Comparison of ENCODE assay signal across 22 mouse cellular contexts in the genomic region with DNA sequence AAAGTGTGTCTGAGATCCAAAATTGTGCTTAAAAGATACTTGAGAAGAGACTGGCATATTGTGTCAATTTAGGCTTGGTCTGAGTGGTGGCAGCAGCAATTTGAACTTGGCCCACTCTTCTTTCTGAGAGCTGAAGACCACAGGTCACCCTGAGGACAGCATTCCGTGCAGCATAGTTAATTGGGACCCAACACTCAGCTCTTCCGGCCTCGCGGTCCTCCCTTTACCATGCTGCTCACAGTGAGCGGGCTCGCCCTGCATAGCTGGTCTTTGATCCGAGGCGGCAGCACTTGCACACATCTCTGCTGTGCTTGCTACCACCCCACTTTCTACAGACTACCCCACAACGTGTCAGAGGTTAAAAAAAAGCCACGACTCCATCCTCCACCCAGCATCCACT. TPM values are rescaled to one million over a fixed set of nuclear protein-coding genes. Genes with fewer than 3 reads are reported as not detected.
A peak's percentile ranks its signal among the peaks of the same experiment; 100 is the strongest.
DNase-seq lines count a peak whose midpoint lies in the region; ATAC-seq and TF ChIP-seq lines count a peak whose summit lies in the region.
"Had no signal": no experiment of that assay in that cellular context is flagged by ENCODE, and none has a peak within 500 bp of the region (broad histone marks: within the 10 kb centered on the region; RNA-seq: fewer than 3 reads in every experiment).

No protein-coding gene starts in this region.

- no peak overlapping the region for H3K4me2 ChIP-seq in liver, embryonic 12.5 days
- H3K4me2 ChIP-seq in limb, embryonic 14.5 days (replicated peaks; ENCODE audit: low read depth, low read length, severe bottlenecking), result no peak overlapping the region
- no peak overlapping the region for H3K4me2 ChIP-seq in forebrain, embryonic 15.5 days (replicated peaks)
- H3K4me2 ChIP-seq: embryonic facial prominence, embryonic 15.5 days; heart, embryonic 11.5 days; heart, embryonic 15.5 days; hindbrain, embryonic 14.5 days had no signal

- H3K27ac ChIP-seq in liver, embryonic 12.5 days, result peak overlapping the region; percentile 37; the same call in 1 of the 2 replicates
- peak overlapping the region; percentile 15; the same call in 1 of the 2 replicates for H3K27ac ChIP-seq in embryonic facial prominence, embryonic 10.5 days (replicated peaks)
- H3K27ac ChIP-seq in limb, embryonic 14.5 days (replicated peaks; ENCODE audit: low read depth, low read length), result no peak overlapping the region
- H3K27ac ChIP-seq in forebrain, embryonic 15.5 days (replicated peaks), result no peak overlapping the region
- H3K27ac ChIP-seq: embryonic facial prominence, embryonic 15.5 days; forebrain, embryonic 10.5 days; heart, adult 2 months; heart, embryonic 15.5 days; hindbrain, embryonic 10.5 days; hindbrain, embryonic 14.5 days had no signal

- peaks cover 83% of the 10 kb centered on the region for H3K36me3 ChIP-seq in liver, embryonic 12.5 days
- peaks cover 60% of the 10 kb centered on the region for H3K36me3 ChIP-seq in embryonic facial prominence, embryonic 10.5 days (replicated peaks)
- H3K36me3 ChIP-seq in limb, embryonic 14.5 days (ENCODE audit: control insufficient read depth, insufficient read depth, low read length), result peaks cover 10% of the 10 kb centered on the region; the same call in 1 of the 2 replicates
- peaks cover 16% of the 10 kb centered on the region for H3K36me3 ChIP-seq in forebrain, embryonic 15.5 days

- peaks cover 69% of the 10 kb centered on the region for H3K4me1 ChIP-seq in liver, embryonic 12.5 days
- peaks cover 25% of the 10 kb centered on the region for H3K4me1 ChIP-seq in embryonic facial prominence, embryonic 10.5 days
- H3K4me1 ChIP-seq in limb, embryonic 14.5 days (ENCODE audit: control insufficient read depth, insufficient read depth, low read length), result peaks cover 28% of the 10 kb centered on the region
- no peaks in the 10 kb centered on the region for H3K4me1 ChIP-seq in forebrain, embryonic 15.5 days
- H3K4me1 ChIP-seq: forebrain, embryonic 10.5 days had no signal

- no peaks in the 10 kb centered on the region for H3K9me3 ChIP-seq in liver, embryonic 12.5 days (replicated peaks)
- H3K9me3 ChIP-seq in embryonic facial prominence, embryonic 10.5 days, result no peaks in the 10 kb centered on the region
- H3K9me3 ChIP-seq in limb, embryonic 14.5 days (ENCODE audit: control insufficient read depth, low read length), result no peaks in the 10 kb centered on the region
- H3K9me3 ChIP-seq in forebrain, embryonic 15.5 days, result no peaks in the 10 kb centered on the region
- H3K9me3 ChIP-seq: embryonic facial prominence, embryonic 15.5 days; forebrain, embryonic 10.5 days; heart, embryonic 15.5 days; hindbrain, embryonic 10.5 days had no signal

- no peak for ATAC-seq in liver, embryonic 12.5 days
- ATAC-seq in limb, embryonic 14.5 days (ENCODE audit: low FRiP score, low read depth), result peak; percentile 28; the same call in 1 of the 2 replicates
- no peak for ATAC-seq in forebrain, embryonic 15.5 days (replicated peaks)
- ATAC-seq: forebrain, embryonic 16.5 days had no signal

- H3K9ac ChIP-seq in liver, embryonic 12.5 days, result no peak overlapping the region
- no peak overlapping the region for H3K9ac ChIP-seq in limb, embryonic 14.5 days (ENCODE audit: low read depth, low read length, severe bottlenecking)
- no peak overlapping the region for H3K9ac ChIP-seq in forebrain, embryonic 15.5 days (replicated peaks)
- H3K9ac ChIP-seq: embryonic facial prominence, embryonic 15.5 days; heart, embryonic 15.5 days; hindbrain, embryonic 14.5 days had no signal

- TF ChIP-seq POLR2A in limb, embryonic 14.5 days (IDR thresholded peaks at IDR 0.05; ENCODE audit: borderline replicate concordance, extremely low read depth, insufficient read depth, insufficient read length), result no peak

- intact Hi-C loops in gastrocnemius, postnatal 14 days (cut with DNase I; ENCODE audit: low total_unique reads), result no loop called here

- DNase-seq in liver, result no peak
- DNase-seq in embryonic facial prominence, embryonic 10.5 days (ENCODE audit: low spot score), result no peak
- DNase-seq in limb, embryonic 14.5 days (ENCODE audit: low spot score), result no peak
- DNase-seq in adrenal gland, adult 2 months, result no peak
- no peak for DNase-seq in gastrocnemius, postnatal 14 days
- DNase-seq: adrenal gland, postnatal 14 days; cerebellum, adult 11-12 months; cerebellum, adult 9-10 months; cerebellum, postnatal 25 days; gastrocnemius, postnatal 10 days; heart, adult 2 months; heart, postnatal 14 days had no signal

- H3K27me3 ChIP-seq in liver, embryonic 12.5 days (replicated peaks), result no peaks in the 10 kb centered on the region
- H3K27me3 ChIP-seq in embryonic facial prominence, embryonic 10.5 days (replicated peaks; ENCODE audit: low read depth, poor library complexity, severe bottlenecking), result no peaks in the 10 kb centered on the region
- no peaks in the 10 kb centered on the region for H3K27me3 ChIP-seq in limb, embryonic 14.5 days (ENCODE audit: control insufficient read depth, insufficient read depth, low read length)
- H3K27me3 ChIP-seq in forebrain, embryonic 15.5 days, result no peaks in the 10 kb centered on the region
- H3K27me3 ChIP-seq: embryonic facial prominence, embryonic 15.5 days; heart, embryonic 15.5 days had no signal

- 83% methylated on average over 10 of the region's 10 CpGs for WGBS in liver, embryonic 12.5 days (ENCODE audit: insufficient replicate concordance)
- 75% methylated on average over 10 of the region's 10 CpGs for WGBS in embryonic facial prominence, embryonic 10.5 days
- 60% methylated on average over 10 of the region's 10 CpGs for WGBS in limb, embryonic 14.5 days
- WGBS in forebrain, embryonic 15.5 days, result 88% methylated on average over 10 of the region's 10 CpGs

- no peak overlapping the region for H3K4me3 ChIP-seq in liver, embryonic 12.5 days
- H3K4me3 ChIP-seq in embryonic facial prominence, embryonic 10.5 days, result no peak overlapping the region
- no peak overlapping the region for H3K4me3 ChIP-seq in limb, embryonic 14.5 days (replicated peaks; ENCODE audit: low read length)
- no peak overlapping the region for H3K4me3 ChIP-seq in forebrain, embryonic 15.5 days
- H3K4me3 ChIP-seq: embryonic facial prominence, embryonic 15.5 days; erythroblast, embryonic 14.5 days; forebrain, embryonic 10.5 days; heart, adult 2 months; heart, embryonic 15.5 days; hindbrain, embryonic 10.5 days had no signal

RNA-seq across cellular contexts. Expression of a gene that starts 39.2 kb away (rescaled TPM):
- 166 and 181 TPM in 2 replicates for polyA plus RNA-seq in liver, embryonic 12.5 days (2016; fragmentation: Nextera tagmentation; extraction: Ambion mirVana)
- 32.2 and 32.6 TPM in 2 replicates for polyA plus RNA-seq in embryonic facial prominence, embryonic 10.5 days (2016; fragmentation: Nextera tagmentation; extraction: Ambion mirVana)
- 26.1 and 26.3 TPM in 2 replicates for polyA plus RNA-seq in limb, embryonic 14.5 days (2012; rRNA removed)
- 25.5 and 30.3 TPM in 2 replicates for polyA plus RNA-seq in limb, embryonic 14.5 days (2014; fragmentation: Nextera tagmentation; extraction: Ambion mirVana)
- 100 to 1,000 TPM; 137 to 188 TPM for total RNA-seq in adrenal gland, adult 2 months (2021)
- 149 and 235 TPM in 2 replicates for polyA plus RNA-seq in adrenal gland, adult 2 months (2012; rRNA removed)
- 49.0 and 50.9 TPM in 2 replicates for polyA plus RNA-seq in forebrain, embryonic 15.5 days (2015; fragmentation: Nextera tagmentation; extraction: Ambion mirVana)
- total RNA-seq in gastrocnemius, postnatal 14 days (2021), result 10 to 100 TPM; 83.7 to 88.8 TPM

Comparison
In these comparisons a context has a peak if more than half of its experiments do, and no peak if none do; other contexts are left out.
1. H3K27ac ChIP-seq: peak in liver, embryonic 12.5 days (single experiment) and embryonic facial prominence, embryonic 10.5 days (single experiment); none in limb, embryonic 14.5 days (single experiment) and forebrain, embryonic 15.5 days (single experiment).